Mouse (Mus musculus) induced T-regulatory cell, adult 2 months (primary cell): ENCODE results near the gene Krtap5-2.
"Not testable (repeated sequence)": the region's sequence is repeated elsewhere in the genome, so short reads cannot be mapped to it uniquely, and the experiment has no call there.

Source experiments
- DNase-seq: peaks from one replicate; pipeline ENCODE4 v3.0.0-alpha.2; 2012; ENCODE audit warnings: low read depth

The Krtap5-2 gene

DNA sequence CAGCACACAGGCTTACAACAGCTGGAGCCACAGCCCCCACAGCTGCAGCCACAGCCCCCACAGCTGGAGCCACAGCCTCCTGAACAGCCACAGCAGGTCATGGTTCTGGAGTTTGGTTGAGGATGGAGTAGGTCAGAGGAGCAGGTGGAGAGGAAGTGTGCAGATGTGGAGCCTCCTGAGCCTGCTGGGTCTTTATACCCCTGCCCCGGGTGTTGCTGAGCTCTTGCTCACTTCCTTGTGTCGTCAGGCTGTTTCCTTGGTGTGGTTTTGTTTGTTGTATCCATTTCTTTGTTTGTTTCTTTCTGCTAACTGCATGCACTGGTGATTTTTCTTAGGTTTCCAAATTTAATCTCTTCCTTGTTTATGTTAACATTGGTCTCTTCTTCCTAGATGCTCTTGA, 39.9 kb downstream of the Krtap5-2 start, which contains the start of gene Gm39115:
Gene Gm39115 (minus strand): TSS at position 101 of the 400 bp plus-strand sequence.
- DNase-seq = not testable (repeated sequence)

DNA sequence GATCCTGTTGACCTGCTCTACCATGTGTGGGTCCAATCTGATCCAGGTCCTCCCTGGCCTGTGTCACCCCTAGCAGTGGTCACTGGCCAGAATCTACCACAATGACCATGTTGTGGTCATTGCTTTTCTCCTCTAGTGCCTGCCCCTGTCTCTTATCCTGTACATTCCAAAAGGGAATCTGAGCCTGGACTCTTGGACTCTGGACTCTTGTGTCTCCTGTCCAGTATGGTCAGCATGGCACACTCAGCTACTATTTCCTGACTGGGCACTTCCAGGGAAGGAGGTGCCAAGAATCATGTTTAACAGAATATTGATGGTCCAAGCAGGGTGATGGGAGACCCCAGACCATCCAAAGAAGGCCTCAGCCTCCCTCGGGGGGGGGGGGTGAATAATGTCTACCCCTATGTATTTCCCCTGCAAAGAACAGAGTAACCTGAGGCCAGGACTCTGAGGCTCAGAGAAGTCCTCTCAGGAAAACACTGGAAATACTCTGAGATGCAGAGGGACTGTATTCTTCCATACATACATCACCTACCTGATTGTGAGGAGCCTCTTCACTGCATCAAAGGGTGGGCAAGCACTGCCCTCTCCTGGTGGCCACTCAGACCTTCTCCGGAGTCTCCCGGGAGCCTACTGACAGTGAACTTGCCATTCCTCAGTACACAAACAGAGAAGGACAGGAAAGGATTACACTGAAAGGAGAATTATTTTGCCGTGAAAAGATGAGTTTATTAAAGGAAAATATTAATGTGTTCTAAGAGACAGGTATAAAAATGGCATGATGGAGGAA, 41.4 kb downstream of the Krtap5-2 start:
- DNase-seq = no peak

DNA sequence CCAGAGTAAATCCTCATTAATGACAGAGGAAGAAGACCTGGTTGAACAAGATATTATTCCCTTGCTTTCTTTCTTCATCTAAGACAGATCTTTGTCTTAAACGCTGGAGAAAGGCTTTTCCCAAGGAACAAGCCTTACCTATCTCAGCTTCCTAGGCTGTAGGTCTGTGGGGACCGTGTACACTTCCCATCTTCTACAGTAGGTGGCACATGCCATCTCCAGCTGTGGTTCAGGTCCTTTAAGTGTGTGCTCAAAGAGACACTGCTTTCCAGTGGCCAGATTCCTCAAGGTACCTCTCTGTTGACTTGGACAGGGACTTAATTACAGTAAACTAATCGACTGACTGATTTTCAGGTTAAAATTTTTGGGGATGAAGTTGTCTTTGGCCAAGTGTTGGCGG, 47.0 kb downstream of the Krtap5-2 start:
- no peak for DNase-seq
